Mouse (Mus musculus) small intestine, adult 2 months (tissue): Measurements from ENCODE around the gene Fam110c. TPM values are rescaled to one million over a fixed set of nuclear protein-coding genes. Genes with fewer than 3 reads are reported as not detected.
A peak's percentile ranks its signal among the peaks of the same experiment; 100 is the strongest.

Experiments
- H3K27ac ChIP-seq: fragments of 200-500 bp; 2 replicates; pipeline ENCODE4 v1.5.1; 2012; ENCODE audit warnings: low read depth, low read length, control low read depth, inconsistent platforms; ENCODE audit not compliant: insufficient read depth
- H3K27me3 ChIP-seq: fragments of 200-500 bp; 2 replicates; pipeline ENCODE4 v1.6.1; 2012; ENCODE audit warnings: mild to moderate bottlenecking, moderate library complexity, low read length, inconsistent platforms; ENCODE audit not compliant: control insufficient read depth, insufficient read depth
- H3K36me3 ChIP-seq: fragments of 200-500 bp; 2 replicates; pipeline ENCODE4 v1.6.1; 2012; ENCODE audit warnings: mild to moderate bottlenecking, low read length, control low read depth, inconsistent platforms; ENCODE audit not compliant: control insufficient read depth, insufficient read depth
- H3K4me1 ChIP-seq: fragments of 200-500 bp; 2 replicates; pipeline ENCODE4 v1.6.1; 2012; ENCODE audit warnings: low read length, inconsistent platforms, mixed read lengths; ENCODE audit not compliant: control insufficient read depth, insufficient read depth, insufficient read length
- H3K4me3 ChIP-seq: fragments of 200-500 bp; 2 replicates; pipeline ENCODE4 v1.5.1; 2012; ENCODE audit warnings: low read depth, mild to moderate bottlenecking, control low read depth, inconsistent platforms, low read length, moderate library complexity
- CTCF ChIP-seq: fragments of 200-500 bp; IDR thresholded peaks from 2 replicates; pipeline ENCODE4 v1.5.1; 2012; ENCODE audit warnings: low read depth, mild to moderate bottlenecking, control low read depth, inconsistent platforms, low read length, moderate library complexity, mixed read lengths; ENCODE audit not compliant: insufficient replicate concordance, insufficient read length; ENCODE audit errors: extremely low read depth
- POLR2A ChIP-seq: fragments of 200-500 bp; IDR thresholded peaks from 2 replicates; pipeline ENCODE4 v1.6.1; 2012; ENCODE audit warnings: low read depth, mild to moderate bottlenecking, control low read depth, inconsistent platforms, low read length, moderate library complexity
- WGBS: fragments of 180-500 bp; shearing (Covaris S2); methylation state at CpG from one replicate; pipeline ENCODE4 v1.1.7; 2018; 5-methylcytosine and 5-hydroxymethylcytosine counted together
- polyA plus RNA-seq: library from polyadenylated mRNA; depleted of rRNA; stranded (reverse); fragments of >200 nt; gene quantifications from 2 replicates; pipeline ENCODE4 v1.2.3, GENCODE M21; 2012

Fam110c gene
- polyA plus RNA-seq, 1 experiment: 10.8 TPM

GRCm38 (mm10) chr12:31074839-31075538 lies 1.3 kb downstream of the Fam110c start:
- Histone ChIP-seq H3K4me3 (peak overlapping the region; percentile 74), H3K27me3 (no peaks in the 10 kb centered on the region), H3K36me3 (peaks cover 6% of the 10 kb centered on the region; the same call in 1 of the 2 replicates), H3K27ac (peak overlapping the region; percentile 74), H3K4me1 (no peaks in the 10 kb centered on the region)
- WGBS: 2% methylated on average over 24 of the region's 24 CpGs
- TF ChIP-seq POLR2A (no peak), CTCF (no peak)

DNA sequence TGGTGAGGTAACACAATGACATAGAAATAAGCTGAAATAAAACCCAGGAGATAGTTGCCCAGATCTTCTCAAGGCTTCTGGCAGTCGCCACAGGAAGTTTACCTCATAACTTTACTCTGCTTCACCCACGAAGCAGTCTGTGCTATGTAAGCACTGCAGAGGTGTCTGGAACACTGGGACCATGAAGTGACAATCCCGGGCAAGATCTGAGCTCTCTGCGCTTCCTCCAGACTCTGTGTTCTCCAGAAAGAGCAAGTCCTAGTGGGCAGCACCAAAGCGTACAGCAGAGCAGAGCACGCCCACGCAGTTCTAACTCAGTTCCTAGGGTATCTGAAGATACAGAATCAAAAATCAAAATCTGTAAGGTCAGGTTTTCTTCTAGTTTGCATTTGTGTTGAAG lies 3.4 kb downstream of the Fam110c start:
- Histone ChIP-seq H3K27ac (no peak overlapping the region), H3K27me3 (no peaks in the 10 kb centered on the region), H3K36me3 (peaks cover 11% of the 10 kb centered on the region), H3K4me3 (peak overlapping the region; percentile 26), H3K4me1 (peaks cover 5% of the 10 kb centered on the region; the same call in 1 of the 2 replicates)
- WGBS: 62% methylated on average over 7 of the region's 7 CpGs
- no peak for TF ChIP-seq POLR2A
- no peak for TF ChIP-seq CTCF

- no peak overlapping the region for H3K27ac ChIP-seq
- 59% methylated on average over 4 of the region's 4 CpGs for WGBS
- no peak overlapping the region for H3K4me3 ChIP-seq
- H3K36me3 ChIP-seq: peaks cover 16% of the 10 kb centered on the region
- H3K4me1 ChIP-seq: peaks cover 5% of the 10 kb centered on the region; the same call in 1 of the 2 replicates
- H3K27me3 ChIP-seq: no peaks in the 10 kb centered on the region
- TF ChIP-seq CTCF (no peak), POLR2A (no peak)
Observed at GRCm38 (mm10) chr12:31078030-31078429, 4.4 kb downstream of the Fam110c start.

DNA sequence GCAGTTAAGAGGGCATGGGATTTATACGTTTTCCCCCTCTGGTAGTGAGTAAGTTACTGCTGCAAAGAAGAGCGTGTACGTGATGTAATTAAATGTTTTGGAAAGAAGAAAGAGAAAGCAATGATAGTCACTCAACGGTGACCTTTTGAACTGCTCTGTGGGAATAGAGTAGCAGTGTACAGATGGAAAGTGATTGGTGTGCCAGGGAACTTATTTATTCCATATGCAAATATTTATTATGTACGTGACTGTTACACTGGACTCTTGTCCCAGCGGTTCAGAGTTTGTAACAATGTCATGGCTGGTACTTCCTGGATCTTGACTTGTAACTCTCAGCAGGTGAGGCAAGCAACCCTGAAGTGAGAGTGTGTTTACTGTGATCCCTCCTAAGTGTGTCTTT lies 6.7 kb downstream of the Fam110c start:
- H3K4me1 ChIP-seq: peaks cover 5% of the 10 kb centered on the region; the same call in 1 of the 2 replicates
- 19% methylated on average over 6 of the region's 6 CpGs for WGBS
- peak overlapping the region; percentile 57 for H3K27ac ChIP-seq

DNA sequence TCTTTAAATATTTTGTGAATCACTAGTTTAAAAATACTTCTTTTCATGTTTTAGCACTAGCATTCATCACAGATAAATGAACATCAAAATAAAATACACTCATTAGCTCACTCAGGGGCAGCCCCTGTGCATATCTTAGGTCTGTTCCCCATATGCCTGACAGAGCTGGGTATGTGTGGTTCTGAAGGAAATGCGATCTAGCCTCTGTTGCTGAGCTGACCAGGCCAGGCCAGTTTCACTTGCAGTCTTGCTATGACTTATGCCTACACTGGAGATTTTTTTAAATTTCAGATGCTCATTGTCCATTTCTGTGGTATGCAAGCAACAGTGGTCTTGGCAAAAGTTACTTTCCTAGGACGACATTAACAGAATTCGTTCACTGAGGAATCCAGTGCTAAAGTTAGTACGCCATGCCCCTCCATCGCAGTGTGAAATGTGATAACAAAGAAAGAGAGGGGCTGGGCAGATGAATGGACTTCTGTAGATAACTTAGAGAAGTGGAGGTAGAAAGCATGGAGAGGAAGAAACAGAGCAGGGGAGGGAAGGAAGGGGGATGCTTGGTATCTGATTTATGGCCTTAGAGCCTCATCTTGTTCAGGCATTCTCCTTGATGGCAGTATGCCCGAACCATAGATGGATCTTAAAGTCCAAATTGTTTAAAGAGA lies 7.4 kb downstream of the Fam110c start:
- WGBS: 89% methylated on average over 6 of the region's 6 CpGs
- Histone ChIP-seq H3K4me3 (no peak overlapping the region), H3K36me3 (peaks cover 16% of the 10 kb centered on the region), H3K27ac (peak overlapping the region; percentile 57; the same call in 1 of the 2 replicates), H3K4me1 (peaks cover 5% of the 10 kb centered on the region; the same call in 1 of the 2 replicates), H3K27me3 (no peaks in the 10 kb centered on the region)
- TF ChIP-seq POLR2A: no peak
- TF ChIP-seq CTCF: no peak

More for the DNA sequence above, 6.7 kb downstream of the Fam110c start:
- no peak for TF ChIP-seq CTCF
- no peak for TF ChIP-seq POLR2A
- H3K36me3 ChIP-seq: peaks cover 16% of the 10 kb centered on the region
- no peaks in the 10 kb centered on the region for H3K27me3 ChIP-seq
- no peak overlapping the region for H3K4me3 ChIP-seq

DNA sequence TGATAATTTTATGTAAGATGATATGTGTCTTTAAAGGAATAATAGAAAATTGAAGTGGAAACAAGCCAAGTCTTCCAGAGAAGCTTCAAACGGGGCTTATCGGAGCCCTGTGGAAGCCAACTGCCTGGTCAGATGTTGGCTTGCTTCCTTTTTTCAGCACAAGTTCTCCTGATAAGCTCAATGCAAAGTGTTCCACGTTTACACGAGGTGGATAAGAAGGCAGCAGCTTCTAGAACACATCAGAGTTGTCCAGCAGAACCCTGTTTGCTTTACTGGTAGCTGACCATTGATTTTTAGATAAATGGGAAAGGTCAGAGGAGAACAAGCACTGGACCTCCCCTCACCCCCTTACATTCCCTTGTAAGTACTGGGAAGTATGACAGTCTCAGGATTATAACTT lies 9.3 kb downstream of the Fam110c start:
- no peak overlapping the region for H3K27ac ChIP-seq
- TF ChIP-seq POLR2A (no peak), CTCF (no peak)
- no peaks in the 10 kb centered on the region for H3K27me3 ChIP-seq
- 23% methylated on average over 4 of the region's 4 CpGs for WGBS
- H3K36me3 ChIP-seq: peaks cover 16% of the 10 kb centered on the region
- peaks cover 5% of the 10 kb centered on the region; the same call in 1 of the 2 replicates for H3K4me1 ChIP-seq
- no peak overlapping the region for H3K4me3 ChIP-seq

- no peak for TF ChIP-seq POLR2A
- no peak for TF ChIP-seq CTCF
- 39% methylated on average over 4 of the region's 4 CpGs for WGBS
- H3K27ac ChIP-seq: no peak overlapping the region
Observed at GRCm38 (mm10) chr12:31083407-31083806, 9.7 kb downstream of the Fam110c start.

More at GRCm38 (mm10) chr12:31083407-31083806, 9.7 kb downstream of the Fam110c start:
- Histone ChIP-seq H3K36me3 (peaks cover 16% of the 10 kb centered on the region), H3K4me3 (no peak overlapping the region), H3K27me3 (no peaks in the 10 kb centered on the region), H3K4me1 (peaks cover 5% of the 10 kb centered on the region; the same call in 1 of the 2 replicates)
